Mouse (Mus musculus): ENCODE measurements around the gene Dis3l2. TPM values are rescaled to one million over a fixed set of nuclear protein-coding genes. Genes with fewer than 3 reads are reported as not detected.
A peak's percentile ranks its signal among the peaks of the same experiment; 100 is the strongest.

Dis3l2 gene
- polyA plus RNA-seq, 1 experiment = 5.6 TPM

DNA sequence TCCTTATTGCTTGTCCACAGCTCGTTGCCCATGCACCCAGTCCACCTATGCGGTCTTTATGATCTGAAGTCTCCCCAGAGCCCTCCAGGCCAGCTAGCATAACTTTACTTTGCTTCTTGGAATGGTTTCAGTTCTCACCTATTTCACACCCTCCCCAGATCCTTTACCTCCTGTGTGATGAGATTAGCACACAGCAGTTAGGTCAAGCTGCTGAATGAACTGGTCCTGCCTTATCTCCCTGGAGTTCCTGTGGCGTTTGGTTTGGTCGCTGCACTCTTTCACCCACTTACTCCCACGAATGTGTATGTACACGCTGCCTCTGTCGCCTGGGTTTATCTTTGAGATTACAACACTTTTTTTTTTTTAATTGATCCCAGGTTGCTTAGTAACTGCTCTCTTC, 3.2 kb upstream of the Dis3l2 start:
- Histone ChIP-seq H3K4me1 (ENCODE audit: control insufficient read depth, insufficient read depth, insufficient read length, low read length) (peaks cover 4% of the 10 kb centered on the region), H3K4me3 (ENCODE audit: insufficient read depth, low read depth, low read length) (no peak overlapping the region), H3K27ac (replicated peaks; ENCODE audit: low read depth, low read length) (no peak overlapping the region)

DNA sequence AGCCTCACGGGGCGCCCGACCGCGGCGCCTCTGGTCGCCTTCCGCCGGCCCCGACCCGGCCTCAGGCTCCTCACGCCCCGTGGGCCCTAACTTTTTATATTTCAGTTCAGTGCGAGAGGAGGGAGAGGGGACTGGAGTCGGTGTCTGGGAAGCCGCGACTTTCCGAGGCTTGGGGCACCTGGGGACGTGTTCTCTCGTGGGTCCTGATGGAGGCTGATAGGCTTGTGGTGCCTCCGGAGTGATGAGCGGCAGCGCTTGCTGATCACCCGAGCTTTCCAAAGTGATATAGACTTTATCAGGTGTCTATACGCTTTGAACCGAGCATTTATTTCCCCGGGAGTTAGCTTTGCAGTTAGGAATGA, 338 bp downstream of the Dis3l2 start:
- Histone ChIP-seq H3K4me3 (ENCODE audit: insufficient read depth, low read depth, low read length) (peak overlapping the region; percentile 91), H3K27ac (replicated peaks; ENCODE audit: low read depth, low read length) (peak overlapping the region; percentile 26; the same call in 1 of the 2 replicates), H3K4me1 (ENCODE audit: control insufficient read depth, insufficient read depth, insufficient read length, low read length) (peaks cover 4% of the 10 kb centered on the region)

DNA sequence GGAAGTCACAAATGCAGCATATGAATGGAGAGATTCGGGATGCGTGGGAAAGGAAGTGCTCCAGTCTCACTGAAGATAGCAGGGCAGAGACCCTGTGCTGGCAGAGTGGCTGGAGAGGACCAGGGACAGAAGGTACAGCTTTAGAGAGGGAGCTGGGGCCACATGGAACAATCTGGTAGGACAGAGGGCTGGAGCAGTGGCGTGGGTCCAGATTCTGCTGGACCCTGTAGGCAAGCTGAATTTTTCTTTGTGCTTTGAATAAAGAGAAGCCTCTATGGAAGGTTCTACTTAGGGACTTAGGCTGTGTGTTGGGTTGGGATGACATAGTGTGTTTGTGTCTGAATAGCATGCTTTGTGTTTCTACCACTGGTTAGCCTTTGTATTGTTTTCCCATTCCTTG, 1.9 kb downstream of the Dis3l2 start:
- no peak overlapping the region for H3K27ac ChIP-seq (replicated peaks; ENCODE audit: low read depth, low read length)

DNA sequence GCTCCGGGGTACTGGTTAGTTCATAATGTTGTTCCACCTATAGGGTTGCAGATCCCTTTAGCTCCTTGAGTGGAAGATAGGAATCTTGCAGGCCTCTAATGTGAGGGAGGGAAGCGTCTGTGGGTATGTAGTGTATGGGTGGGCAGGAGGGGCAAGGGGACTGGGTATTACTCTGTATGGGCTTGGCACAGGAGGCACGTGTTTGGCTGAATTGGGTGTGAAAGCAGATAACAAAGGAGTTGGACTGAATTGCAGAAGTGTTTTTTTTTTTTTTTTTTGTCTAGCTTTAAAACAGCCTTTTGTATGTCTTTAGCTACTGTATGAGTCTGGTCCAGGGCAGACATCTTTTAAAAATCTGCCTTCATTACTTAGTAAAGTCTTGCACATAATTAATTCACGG, 5.9 kb downstream of the Dis3l2 start:
- Histone ChIP-seq H3K4me1 (ENCODE audit: control insufficient read depth, insufficient read depth, insufficient read length, low read length) (no peaks in the 10 kb centered on the region; the same call in 1 of the 2 replicates), H3K4me3 (ENCODE audit: insufficient read depth, low read depth, low read length) (no peak overlapping the region)

More for the DNA sequence above, 1.9 kb downstream of the Dis3l2 start:
- H3K4me3 ChIP-seq (ENCODE audit: insufficient read depth, low read depth, low read length) = no peak overlapping the region
- H3K4me1 ChIP-seq (ENCODE audit: control insufficient read depth, insufficient read depth, insufficient read length, low read length) = peaks cover 4% of the 10 kb centered on the region

DNA sequence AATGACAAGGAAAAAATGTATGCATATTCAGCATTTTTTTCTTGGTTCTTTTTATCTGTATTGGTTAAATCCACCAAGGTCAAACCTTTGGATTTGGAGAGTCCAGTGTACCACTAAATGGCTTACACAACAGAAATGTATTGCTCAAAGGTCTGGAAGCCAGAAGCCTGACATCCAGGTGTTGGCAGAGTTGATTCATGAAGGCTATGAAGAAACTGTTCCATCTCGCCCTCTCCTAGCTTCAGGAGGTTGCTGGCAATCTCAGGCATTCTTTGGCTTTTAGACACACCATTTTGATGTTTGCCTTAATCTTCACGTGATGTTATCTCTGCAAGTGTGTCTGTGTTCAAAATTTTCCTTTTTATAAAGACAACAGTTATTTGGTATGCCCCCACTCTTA, 8.4 kb downstream of the Dis3l2 start:
- Histone ChIP-seq H3K4me1 (ENCODE audit: control insufficient read depth, insufficient read depth, insufficient read length, low read length) (no peaks in the 10 kb centered on the region), H3K4me3 (ENCODE audit: insufficient read depth, low read depth, low read length) (no peak overlapping the region), H3K27ac (replicated peaks; ENCODE audit: low read depth, low read length) (no peak overlapping the region)

More for the DNA sequence above, 5.9 kb downstream of the Dis3l2 start:
- no peak overlapping the region for H3K27ac ChIP-seq (replicated peaks; ENCODE audit: low read depth, low read length)

DNA sequence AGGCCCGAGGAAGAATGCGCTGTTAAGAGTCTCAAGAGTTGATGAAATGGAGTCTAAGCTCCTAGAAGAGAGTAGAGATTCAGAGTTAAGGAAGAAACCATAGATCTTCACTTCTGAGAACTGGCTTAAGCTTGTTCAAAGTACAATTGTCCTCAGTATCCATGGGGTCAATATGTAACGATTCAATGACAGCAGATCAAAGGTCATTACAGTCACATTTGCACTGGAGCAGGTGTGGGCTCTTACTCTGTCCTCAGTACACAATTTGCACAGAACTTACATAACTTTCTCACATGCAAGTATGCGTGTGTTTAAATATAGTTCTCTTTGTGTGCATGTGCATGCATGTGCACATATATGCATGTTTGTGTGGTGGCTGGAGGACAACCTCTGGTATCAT, 9.4 kb downstream of the Dis3l2 start:
- Histone ChIP-seq H3K4me1 (ENCODE audit: control insufficient read depth, insufficient read depth, insufficient read length, low read length) (0 out of 2 replicates have a peak, but pooled peaks cover 3% of the 10 kb centered on the region), H3K4me3 (ENCODE audit: insufficient read depth, low read depth, low read length) (no peak overlapping the region), H3K27ac (replicated peaks; ENCODE audit: low read depth, low read length) (no peak overlapping the region)

DNA sequence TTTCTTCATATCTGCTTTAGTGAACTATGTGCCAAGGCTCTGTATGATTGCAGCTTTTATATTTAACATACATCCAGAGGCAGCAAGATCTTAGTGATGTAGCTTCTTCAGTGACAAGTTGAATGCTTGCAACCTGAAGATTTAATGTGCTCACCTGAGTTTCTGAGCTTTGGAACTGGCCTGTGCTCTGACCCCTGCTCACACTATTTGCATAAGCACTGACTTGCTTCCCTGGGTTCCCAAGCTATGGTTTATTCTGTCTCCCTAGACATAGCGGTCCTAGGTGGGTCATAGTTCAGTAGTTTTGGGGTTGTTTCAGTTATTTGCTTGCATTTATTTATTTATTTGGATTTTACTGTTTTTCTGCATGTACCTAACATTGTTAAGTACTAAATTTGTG, 14.6 kb downstream of the Dis3l2 start:
- Histone ChIP-seq H3K27ac (replicated peaks; ENCODE audit: low read depth, low read length) (no peak overlapping the region), H3K4me3 (ENCODE audit: insufficient read depth, low read depth, low read length) (no peak overlapping the region)

DNA sequence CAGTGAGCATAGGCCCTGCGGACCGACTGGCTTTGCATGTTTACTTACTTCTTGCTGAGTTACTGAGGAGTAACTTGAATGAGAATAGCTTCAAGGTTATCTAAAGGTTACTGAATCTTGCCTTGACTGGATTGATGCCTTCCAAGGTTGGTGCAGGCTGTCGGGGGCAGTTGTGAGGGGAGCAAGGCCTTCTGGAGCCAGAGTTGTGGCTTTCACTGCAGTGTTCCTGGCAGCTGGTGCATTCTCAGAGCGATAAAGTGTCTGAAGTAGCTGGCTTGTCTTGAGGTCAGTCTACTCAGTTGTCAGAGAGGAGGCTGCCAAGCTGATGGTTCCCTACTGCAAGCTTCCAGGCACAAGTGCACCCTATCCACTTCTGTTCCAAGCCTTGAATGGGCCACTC, 15.8 kb downstream of the Dis3l2 start:
- Histone ChIP-seq H3K4me3 (ENCODE audit: insufficient read depth, low read depth, low read length) (no peak overlapping the region), H3K4me1 (ENCODE audit: control insufficient read depth, insufficient read depth, insufficient read length, low read length) (0 out of 2 replicates have a peak, but pooled peaks cover 3% of the 10 kb centered on the region), H3K27ac (replicated peaks; ENCODE audit: low read depth, low read length) (no peak overlapping the region)

More for the DNA sequence above, 14.6 kb downstream of the Dis3l2 start:
- H3K4me1 ChIP-seq (ENCODE audit: control insufficient read depth, insufficient read depth, insufficient read length, low read length) = 0 out of 2 replicates have a peak, but pooled peaks cover 3% of the 10 kb centered on the region

DNA sequence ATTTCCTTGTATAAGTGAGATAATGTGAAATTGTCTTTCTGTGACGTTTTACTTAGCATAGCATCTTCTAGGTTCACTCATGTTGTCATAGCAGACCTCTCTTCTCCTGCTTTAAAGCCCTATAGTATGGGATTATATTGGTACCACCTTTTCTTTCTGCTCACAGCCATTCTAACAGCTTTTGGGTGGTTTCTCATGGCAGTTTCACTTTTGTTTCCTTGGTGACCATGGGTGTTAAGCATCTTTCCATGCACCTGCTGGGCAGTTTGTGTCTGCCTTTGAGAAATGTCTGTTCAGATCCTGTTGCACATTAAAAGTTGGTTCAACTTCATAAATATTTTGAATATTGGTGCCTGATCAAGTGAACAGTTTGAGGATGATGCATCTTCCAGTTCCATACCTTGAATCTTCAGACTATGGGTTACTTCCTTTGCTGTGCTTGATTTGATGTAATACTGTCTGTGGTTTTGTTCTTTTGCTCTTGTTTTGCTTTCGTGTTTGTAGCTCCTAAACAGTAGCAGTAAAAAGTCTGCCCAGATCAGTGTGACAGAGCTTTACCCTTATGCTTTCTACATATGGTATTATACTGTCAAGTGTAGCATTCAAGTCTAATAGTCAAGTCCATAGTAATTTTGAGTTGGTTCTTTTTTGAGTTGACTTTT, 29.7 kb downstream of the Dis3l2 start:
- H3K4me3 ChIP-seq (ENCODE audit: insufficient read depth, low read depth, low read length) = no peak overlapping the region
- no peaks in the 10 kb centered on the region for H3K4me1 ChIP-seq (ENCODE audit: control insufficient read depth, insufficient read depth, insufficient read length, low read length)
- H3K27ac ChIP-seq (replicated peaks; ENCODE audit: low read depth, low read length) = no peak overlapping the region

DNA sequence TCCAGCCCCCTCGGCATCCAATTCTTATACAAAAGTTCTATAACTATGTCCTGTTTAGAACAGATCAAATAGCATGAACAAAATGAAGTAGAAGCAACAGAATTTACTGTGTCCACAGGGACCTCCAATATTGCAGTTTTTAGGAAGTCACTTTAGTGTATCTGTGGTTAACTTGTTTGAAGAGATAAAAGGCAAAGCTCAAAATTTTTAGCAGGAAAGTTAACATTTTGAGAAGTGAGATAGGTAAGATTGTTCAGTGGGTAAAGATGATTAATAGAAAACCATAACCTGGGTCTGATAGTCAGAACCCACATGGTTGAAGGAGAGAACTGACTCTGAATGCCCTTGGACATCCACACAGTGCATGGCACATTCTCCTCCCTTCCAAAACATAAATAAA, 32.8 kb downstream of the Dis3l2 start:
- H3K4me3 ChIP-seq (ENCODE audit: insufficient read depth, low read depth, low read length) = no peak overlapping the region
- H3K4me1 ChIP-seq (ENCODE audit: control insufficient read depth, insufficient read depth, insufficient read length, low read length) = no peaks in the 10 kb centered on the region
- no peak overlapping the region for H3K27ac ChIP-seq (replicated peaks; ENCODE audit: low read depth, low read length)

DNA sequence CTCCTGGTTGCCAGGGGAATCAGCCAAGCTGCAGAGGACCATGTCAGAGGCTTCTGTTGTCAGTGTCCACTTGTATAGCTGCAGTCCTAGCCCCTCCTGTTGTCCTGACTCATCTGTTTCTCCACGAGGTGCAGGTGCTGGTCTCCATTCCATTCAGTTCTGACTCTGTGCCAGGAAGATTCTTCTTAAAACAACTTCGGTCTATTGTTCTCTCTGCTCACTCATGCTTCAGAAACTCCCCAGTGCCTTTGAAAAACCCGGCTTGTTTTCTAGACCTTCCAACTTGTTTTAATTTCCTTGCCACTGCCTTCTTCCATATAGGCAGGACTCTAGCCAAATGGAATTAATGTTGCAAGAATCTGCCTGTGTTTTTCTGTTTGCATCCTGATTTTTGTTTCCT, 39.3 kb downstream of the Dis3l2 start:
- no peak overlapping the region for H3K4me3 ChIP-seq (ENCODE audit: insufficient read depth, low read depth, low read length)

DNA sequence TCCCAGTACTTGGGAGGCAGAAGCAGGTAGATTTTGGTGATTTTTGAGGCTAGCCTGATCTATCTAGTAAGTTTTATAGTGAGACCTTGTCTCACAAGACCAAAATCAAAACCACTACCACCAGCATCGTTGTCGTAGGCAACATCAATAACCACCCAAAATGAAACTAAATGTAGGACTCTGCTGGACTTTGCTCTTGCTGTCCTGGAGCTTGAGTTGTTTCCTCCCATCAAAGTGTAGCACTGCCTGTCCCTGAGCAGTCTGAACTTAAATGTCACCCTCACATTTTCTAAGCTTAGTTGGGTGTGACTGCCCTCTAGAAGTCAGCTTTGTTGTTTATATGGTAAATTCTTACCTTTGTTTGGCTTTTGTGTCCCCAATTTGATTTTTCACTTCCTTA, 43.4 kb downstream of the Dis3l2 start:
- Histone ChIP-seq H3K27ac (replicated peaks; ENCODE audit: low read depth, low read length) (no peak overlapping the region), H3K4me3 (ENCODE audit: insufficient read depth, low read depth, low read length) (no peak overlapping the region), H3K4me1 (ENCODE audit: control insufficient read depth, insufficient read depth, insufficient read length, low read length) (no peaks in the 10 kb centered on the region)

More for the DNA sequence above, 39.3 kb downstream of the Dis3l2 start:
- no peaks in the 10 kb centered on the region for H3K4me1 ChIP-seq (ENCODE audit: control insufficient read depth, insufficient read depth, insufficient read length, low read length)
- no peak overlapping the region for H3K27ac ChIP-seq (replicated peaks; ENCODE audit: low read depth, low read length)

DNA sequence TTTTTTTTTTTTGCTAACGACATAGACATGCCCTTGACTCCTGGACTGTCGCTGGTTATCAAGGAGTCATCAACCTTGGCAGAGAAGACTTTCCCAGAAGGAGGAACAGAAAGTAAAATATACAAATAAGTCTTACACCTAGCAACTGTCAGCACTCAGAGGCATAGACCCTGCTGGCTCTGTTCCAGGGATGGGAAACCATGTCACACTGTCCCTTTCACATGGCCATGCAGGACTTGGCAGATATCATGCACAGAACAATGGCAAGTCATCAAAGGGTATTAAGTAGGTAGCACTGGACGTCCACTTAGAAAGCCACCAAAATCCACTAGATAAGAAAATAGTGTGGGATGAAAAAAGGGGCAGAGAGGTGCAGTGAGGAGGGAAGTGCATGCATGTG, 46.5 kb downstream of the Dis3l2 start:
- H3K27ac ChIP-seq (replicated peaks; ENCODE audit: low read depth, low read length) = no peak overlapping the region

DNA sequence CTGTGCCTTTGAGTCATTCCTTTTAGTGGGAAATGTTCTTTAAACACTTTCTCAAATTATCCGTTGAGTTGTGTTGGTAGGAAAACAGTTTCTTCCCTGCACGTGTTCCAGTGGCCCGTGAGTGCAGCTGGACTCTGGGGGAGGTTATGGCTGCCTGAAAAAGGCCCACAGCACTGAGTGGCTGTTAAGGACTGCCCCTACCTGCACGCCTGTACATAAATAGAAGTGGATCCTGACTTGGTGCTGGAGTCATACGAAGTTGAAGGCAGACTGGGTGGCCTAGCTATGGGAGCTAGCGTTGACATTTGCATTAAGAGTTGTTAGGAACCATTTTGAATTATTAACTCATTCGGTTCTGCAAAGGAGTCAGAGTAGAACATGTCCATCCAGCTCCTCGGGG, 49.8 kb downstream of the Dis3l2 start:
- Histone ChIP-seq H3K27ac (replicated peaks; ENCODE audit: low read depth, low read length) (no peak overlapping the region), H3K4me3 (ENCODE audit: insufficient read depth, low read depth, low read length) (no peak overlapping the region), H3K4me1 (ENCODE audit: control insufficient read depth, insufficient read depth, insufficient read length, low read length) (no peaks in the 10 kb centered on the region)

More for the DNA sequence above, 46.5 kb downstream of the Dis3l2 start:
- H3K4me1 ChIP-seq (ENCODE audit: control insufficient read depth, insufficient read depth, insufficient read length, low read length) = no peaks in the 10 kb centered on the region
- H3K4me3 ChIP-seq (ENCODE audit: insufficient read depth, low read depth, low read length) = no peak overlapping the region

DNA sequence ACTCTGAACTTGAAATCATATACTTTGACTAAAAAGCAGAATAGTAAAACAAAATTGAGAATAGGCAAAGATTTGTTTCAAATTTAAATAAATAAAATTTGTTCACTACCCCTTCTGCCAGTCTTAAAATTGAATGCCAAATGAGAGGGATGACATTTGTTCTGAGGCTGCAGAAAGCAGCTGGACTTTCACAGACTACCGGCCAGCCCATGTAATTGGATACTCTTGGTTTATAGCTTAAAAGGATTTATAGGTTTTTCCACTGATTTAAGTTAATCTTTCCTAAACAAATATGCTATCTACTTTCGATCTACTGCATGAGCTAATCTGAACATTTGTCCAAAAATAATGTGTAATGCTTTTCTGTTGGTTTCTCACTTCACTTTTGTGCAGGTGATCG, 50.7 kb downstream of the Dis3l2 start:
- Histone ChIP-seq H3K27ac (replicated peaks; ENCODE audit: low read depth, low read length) (no peak overlapping the region), H3K4me1 (ENCODE audit: control insufficient read depth, insufficient read depth, insufficient read length, low read length) (no peaks in the 10 kb centered on the region), H3K4me3 (ENCODE audit: insufficient read depth, low read depth, low read length) (no peak overlapping the region)

DNA sequence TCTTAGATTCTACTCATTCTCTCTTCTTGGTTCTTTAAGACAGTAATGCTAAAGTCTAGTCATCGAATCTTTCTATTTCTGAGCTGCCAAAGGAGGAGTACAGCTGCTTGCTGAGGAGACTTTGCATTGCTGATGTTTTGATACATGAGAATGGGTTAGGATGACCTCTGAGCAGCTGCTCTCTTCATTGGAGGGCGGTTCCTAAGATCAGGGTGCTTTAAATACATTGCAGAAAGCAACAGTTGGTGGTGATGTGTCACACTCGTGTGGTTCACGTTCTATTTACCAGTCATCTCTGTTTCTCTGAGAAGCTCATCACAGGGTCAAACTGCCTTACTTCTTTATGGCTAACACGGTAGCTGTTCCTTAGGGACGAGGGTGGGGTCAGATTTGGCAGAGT, 54.5 kb downstream of the Dis3l2 start:
- Histone ChIP-seq H3K4me1 (ENCODE audit: control insufficient read depth, insufficient read depth, insufficient read length, low read length) (no peaks in the 10 kb centered on the region), H3K4me3 (ENCODE audit: insufficient read depth, low read depth, low read length) (no peak overlapping the region), H3K27ac (replicated peaks; ENCODE audit: low read depth, low read length) (no peak overlapping the region)
